Mouse (Mus musculus) liver, embryonic 11.5 days (tissue): ENCODE measurements around the gene Metrn. TPM values are rescaled to one million over a fixed set of nuclear protein-coding genes. Genes with fewer than 3 reads are reported as not detected.

Source experiments
- ATAC-seq: fragments of 200-750 bp; cut with Nextera tagmentation; replicated peaks from 2 replicates; pipeline ENCODE4 v1.8.0; 2017; ENCODE audit warnings: moderate number of reproducible peaks, mild to moderate bottlenecking, moderate TSS enrichment, moderate library complexity; ENCODE audit not compliant: low FRiP score
- DNase-seq: peaks from one replicate; pipeline ENCODE4 v3.0.0-alpha.2; 2017; ENCODE audit warnings: low spot score
- H3K27ac ChIP-seq: fragments of 300-500 bp; sonication (generic); 2 replicates; pipeline ENCODE4 v1.5.1; 2014; ENCODE audit warnings: mild to moderate bottlenecking, low read depth, low read length, control low read depth
- H3K27me3 ChIP-seq: fragments of 300-500 bp; sonication (generic); replicated peaks from 2 replicates; pipeline ENCODE4 v1.6.1; 2014; ENCODE audit warnings: low read length, mixed read lengths; ENCODE audit not compliant: control insufficient read depth, insufficient read depth
- H3K36me3 ChIP-seq: fragments of 300-500 bp; sonication (generic); 2 replicates; pipeline ENCODE4 v1.6.1; 2014; ENCODE audit warnings: mild to moderate bottlenecking, low read length, moderate library complexity, mixed read lengths; ENCODE audit not compliant: control insufficient read depth, insufficient read depth
- H3K4me1 ChIP-seq: fragments of 300-500 bp; sonication (generic); replicated peaks from 2 replicates; pipeline ENCODE4 v1.6.1; 2014; ENCODE audit warnings: low read length, mixed read lengths; ENCODE audit not compliant: control insufficient read depth, insufficient read depth
- H3K4me2 ChIP-seq: fragments of 300-500 bp; sonication (generic); 2 replicates; pipeline ENCODE4 v1.6.1; 2014; ENCODE audit warnings: mild to moderate bottlenecking, control low read depth, moderate library complexity
- H3K4me3 ChIP-seq: fragments of 300-500 bp; sonication (generic); 2 replicates; pipeline ENCODE4 v1.5.1; 2014; ENCODE audit warnings: low read depth, low read length, control low read depth
- H3K9ac ChIP-seq: fragments of 300-500 bp; sonication (generic); 2 replicates; pipeline ENCODE4 v1.6.1; 2014; ENCODE audit warnings: low read depth, low read length, control low read depth
- H3K9me3 ChIP-seq: fragments of 300-500 bp; sonication (generic); 2 replicates; pipeline ENCODE4 v1.6.1; 2016; ENCODE audit warnings: low read length, inconsistent platforms, mixed read lengths; ENCODE audit not compliant: control insufficient read depth
- WGBS: fragments of 180-500 bp; shearing (Covaris S2); extraction: QIAGEN DNeasy Blood & Tissue Kit; methylation state at CpG from one replicate; pipeline ENCODE4 v1.1.7; 2014; 5-methylcytosine and 5-hydroxymethylcytosine counted together
- polyA plus RNA-seq: library from polyadenylated mRNA; unstranded; fragments of >200 nt; fragmentation: Nextera tagmentation; extraction: Ambion mirVana; gene quantifications from 2 replicates; pipeline ENCODE4 v1.2.1, GENCODE M21; 2014

Gene Metrn
- polyA plus RNA-seq, 1 experiment from 2014 or later: 10.8 TPM

GRCm38 (mm10) chr17:25756378-25757242 is 40.3 kb downstream of the Metrn start:
- Histone ChIP-seq H3K27me3 (no peaks in the 10 kb centered on the region), H3K4me2 (no peak overlapping the region), H3K27ac (no peak overlapping the region), H3K9ac (no peak overlapping the region), H3K36me3 (no peaks in the 10 kb centered on the region), H3K4me1 (no peaks in the 10 kb centered on the region), H3K4me3 (no peak overlapping the region), H3K9me3 (no peaks in the 10 kb centered on the region)
- DNase-seq (no peak), ATAC-seq (no peak)
- WGBS: 68% methylated on average over 9 of the region's 9 CpGs

GRCm38 (mm10) chr17:25755627-25756377 is 41.1 kb downstream of the Metrn start:
- WGBS: 31% methylated on average over 4 of the region's 4 CpGs
- no peak for ATAC-seq
- H3K27ac ChIP-seq: no peak overlapping the region

GRCm38 (mm10) chr17:25755086-25755485 is 41.9 kb downstream of the Metrn start:
- Histone ChIP-seq H3K27ac (no peak overlapping the region), H3K27me3 (no peaks in the 10 kb centered on the region), H3K9ac (no peak overlapping the region), H3K36me3 (no peaks in the 10 kb centered on the region), H3K4me3 (no peak overlapping the region), H3K4me2 (no peak overlapping the region), H3K4me1 (no peaks in the 10 kb centered on the region), H3K9me3 (no peaks in the 10 kb centered on the region)
- 70% methylated on average over 4 of the region's 4 CpGs for WGBS
- DNase-seq: no peak
- no peak for ATAC-seq

More at GRCm38 (mm10) chr17:25755627-25756377, 41.1 kb downstream of the Metrn start:
- H3K27me3 ChIP-seq: no peaks in the 10 kb centered on the region
- no peaks in the 10 kb centered on the region for H3K9me3 ChIP-seq
- H3K9ac ChIP-seq: no peak overlapping the region
- no peak overlapping the region for H3K4me3 ChIP-seq
- DNase-seq: no peak
- H3K4me1 ChIP-seq: no peaks in the 10 kb centered on the region
- H3K36me3 ChIP-seq: no peaks in the 10 kb centered on the region
- H3K4me2 ChIP-seq: no peak overlapping the region

- no peaks in the 10 kb centered on the region for H3K36me3 ChIP-seq
- H3K4me2 ChIP-seq: no peak within 1 kb of the TSS
- H3K9ac ChIP-seq: no peak within 1 kb of the TSS
- no peaks in the 10 kb centered on the region for H3K27me3 ChIP-seq
- ATAC-seq (no peak), DNase-seq (no peak)
- H3K4me1 ChIP-seq: no peaks in the 10 kb centered on the region
- no peaks in the 10 kb centered on the region for H3K9me3 ChIP-seq
- 84% methylated on average over 9 of the region's 9 CpGs for WGBS
- H3K27ac ChIP-seq: no peak within 1 kb of the TSS
- no peak within 1 kb of the TSS for H3K4me3 ChIP-seq
Measured at GRCm38 (mm10) chr17:25754241-25754640, 42.7 kb downstream of the Metrn start, which contains the start of gene Msln. Gene Msln, minus strand, starts transcription at chr17:25754378.

- DNase-seq: no peak
- no peak overlapping the region for H3K4me2 ChIP-seq
- no peak for ATAC-seq
- H3K9ac ChIP-seq: no peak overlapping the region
- 58% methylated on average over 5 of the region's 5 CpGs for WGBS
- no peak overlapping the region for H3K4me3 ChIP-seq
- no peaks in the 10 kb centered on the region for H3K9me3 ChIP-seq
- H3K27me3 ChIP-seq: no peaks in the 10 kb centered on the region; the same call in 1 of the 2 replicates
- H3K36me3 ChIP-seq: no peaks in the 10 kb centered on the region
- no peak overlapping the region for H3K27ac ChIP-seq
- no peaks in the 10 kb centered on the region for H3K4me1 ChIP-seq
Measured at GRCm38 (mm10) chr17:25751446-25751845, 45.5 kb downstream of the Metrn start.

- Histone ChIP-seq H3K36me3 (no peaks in the 10 kb centered on the region), H3K27me3 (no peaks in the 10 kb centered on the region; the same call in 1 of the 2 replicates), H3K27ac (no peak overlapping the region), H3K4me3 (no peak overlapping the region), H3K9ac (no peak overlapping the region), H3K9me3 (no peaks in the 10 kb centered on the region), H3K4me2 (no peak overlapping the region), H3K4me1 (no peaks in the 10 kb centered on the region)
- no peak for ATAC-seq
- no peak for DNase-seq
- 75% methylated on average over 6 of the region's 6 CpGs for WGBS
Measured at GRCm38 (mm10) chr17:25749314-25749713, 47.6 kb downstream of the Metrn start.

GRCm38 (mm10) chr17:25748238-25748637 is 48.7 kb downstream of the Metrn start:
- Histone ChIP-seq H3K27ac (no peak overlapping the region), H3K4me2 (no peak overlapping the region), H3K27me3 (no peaks in the 10 kb centered on the region; the same call in 1 of the 2 replicates), H3K4me1 (no peaks in the 10 kb centered on the region), H3K36me3 (no peaks in the 10 kb centered on the region), H3K9me3 (no peaks in the 10 kb centered on the region), H3K4me3 (no peak overlapping the region), H3K9ac (no peak overlapping the region)
- ATAC-seq: no peak
- 88% methylated on average over 4 of the region's 4 CpGs for WGBS
- no peak for DNase-seq

GRCm38 (mm10) chr17:25744311-25744710 is 52.6 kb downstream of the Metrn start:
- no peaks in the 10 kb centered on the region for H3K9me3 ChIP-seq
- no peaks in the 10 kb centered on the region for H3K4me1 ChIP-seq
- WGBS: 66% methylated on average over 10 of the region's 10 CpGs
- no peak for DNase-seq
- no peak for ATAC-seq
- H3K4me3 ChIP-seq: no peak overlapping the region
- H3K27ac ChIP-seq: no peak overlapping the region
- H3K9ac ChIP-seq: no peak overlapping the region
- no peaks in the 10 kb centered on the region for H3K36me3 ChIP-seq
- no peaks in the 10 kb centered on the region; the same call in 1 of the 2 replicates for H3K27me3 ChIP-seq
- no peak overlapping the region for H3K4me2 ChIP-seq
